Mouse (Mus musculus) small intestine, adult 10 weeks (tissue): ENCODE data around the gene BC005537. TPM values are rescaled to one million over a fixed set of nuclear protein-coding genes. Genes with fewer than 3 reads are reported as not detected.

ENCODE experiments used
- polyA plus RNA-seq: library from polyadenylated mRNA; stranded (reverse); fragments of 350-450 nt; fragmentation: Illumina TruSeq; extraction: RNeasy Lipid Tissue Mini Kit (QIAGEN cat#74804); gene quantifications from one replicate; pipeline ENCODE4 v1.2.3, GENCODE M21; 2014; ENCODE audit warnings: low replicate concordance

Gene BC005537
- 313 TPM for polyA plus RNA-seq

DNA sequence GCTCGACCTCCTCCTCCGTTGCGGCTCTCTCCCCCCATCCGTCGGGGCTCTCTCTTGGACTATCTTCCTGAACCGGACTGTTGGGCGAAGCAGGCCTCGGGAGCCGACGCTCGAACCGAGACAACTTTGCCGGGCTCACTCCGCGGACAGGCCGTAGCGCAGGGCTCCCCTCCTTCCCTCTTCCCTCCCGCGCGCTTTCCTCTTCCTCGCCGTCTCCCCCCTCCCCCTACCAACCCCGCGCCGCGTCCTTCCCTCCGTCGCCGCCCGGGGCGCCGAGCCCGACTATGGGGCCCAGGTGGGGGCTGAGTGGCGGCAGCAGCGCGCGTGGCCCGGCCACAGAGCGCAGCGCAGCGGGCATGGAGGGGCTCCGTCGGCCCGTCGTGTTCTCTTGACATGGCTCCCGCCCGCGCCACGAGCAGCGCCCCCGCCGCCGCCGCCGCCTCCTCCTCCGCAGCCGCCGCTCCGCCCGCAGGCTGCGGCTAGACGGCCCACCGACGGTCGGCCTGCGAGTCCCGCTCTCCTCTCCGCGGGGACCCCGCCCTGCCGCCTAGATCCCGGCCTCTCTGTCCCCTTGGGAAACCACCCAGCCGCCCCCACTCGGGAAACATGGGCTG, at the start of gene BC005537:
Gene BC005537 (plus strand): TSS at position 350 of the 614 bp plus-strand sequence.

DNA sequence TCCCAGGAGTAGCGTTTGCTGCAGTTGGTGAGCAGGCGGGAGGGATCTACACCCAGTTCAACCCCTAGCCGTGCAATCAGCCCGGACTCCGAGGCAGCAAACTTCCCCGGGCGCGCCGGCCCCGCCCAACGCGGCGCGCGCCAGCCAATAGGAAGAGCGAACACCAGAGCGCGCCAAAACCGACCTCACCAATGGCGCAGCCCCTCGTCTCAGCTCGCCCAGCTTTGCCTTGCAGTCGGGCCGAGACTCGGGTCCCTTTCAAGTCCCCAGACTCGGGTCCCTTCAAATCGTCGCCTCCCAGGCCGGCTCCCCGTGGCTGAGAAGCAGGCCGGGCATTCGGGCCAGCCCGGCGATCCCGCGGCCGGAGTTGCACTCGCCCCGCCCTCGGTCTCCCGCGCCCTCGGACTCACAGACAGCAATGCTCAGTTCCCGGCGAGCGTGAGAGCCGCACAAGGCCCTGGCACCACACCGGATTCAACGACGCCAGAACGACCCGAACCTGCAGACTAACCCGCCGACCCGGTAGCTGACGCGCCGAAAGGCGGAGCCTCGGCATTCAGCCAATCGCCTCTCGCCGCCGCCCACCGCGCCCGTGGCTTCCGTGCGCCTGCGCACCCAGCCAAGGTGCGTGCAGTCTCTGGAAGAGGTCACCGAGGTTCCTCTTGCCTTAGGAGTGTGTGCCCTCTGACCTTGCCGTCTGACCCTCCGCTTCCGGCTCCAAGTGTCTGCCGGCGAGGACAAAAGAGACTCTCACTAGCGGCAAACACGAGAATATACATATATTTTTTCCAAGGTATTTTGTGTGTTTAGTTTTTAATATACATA, 39.8 kb upstream of the BC005537 start, which contains the start of gene Gmnn:
Gene Gmnn (minus strand): TSS at position 521 of the 825 bp plus-strand sequence.

DNA sequence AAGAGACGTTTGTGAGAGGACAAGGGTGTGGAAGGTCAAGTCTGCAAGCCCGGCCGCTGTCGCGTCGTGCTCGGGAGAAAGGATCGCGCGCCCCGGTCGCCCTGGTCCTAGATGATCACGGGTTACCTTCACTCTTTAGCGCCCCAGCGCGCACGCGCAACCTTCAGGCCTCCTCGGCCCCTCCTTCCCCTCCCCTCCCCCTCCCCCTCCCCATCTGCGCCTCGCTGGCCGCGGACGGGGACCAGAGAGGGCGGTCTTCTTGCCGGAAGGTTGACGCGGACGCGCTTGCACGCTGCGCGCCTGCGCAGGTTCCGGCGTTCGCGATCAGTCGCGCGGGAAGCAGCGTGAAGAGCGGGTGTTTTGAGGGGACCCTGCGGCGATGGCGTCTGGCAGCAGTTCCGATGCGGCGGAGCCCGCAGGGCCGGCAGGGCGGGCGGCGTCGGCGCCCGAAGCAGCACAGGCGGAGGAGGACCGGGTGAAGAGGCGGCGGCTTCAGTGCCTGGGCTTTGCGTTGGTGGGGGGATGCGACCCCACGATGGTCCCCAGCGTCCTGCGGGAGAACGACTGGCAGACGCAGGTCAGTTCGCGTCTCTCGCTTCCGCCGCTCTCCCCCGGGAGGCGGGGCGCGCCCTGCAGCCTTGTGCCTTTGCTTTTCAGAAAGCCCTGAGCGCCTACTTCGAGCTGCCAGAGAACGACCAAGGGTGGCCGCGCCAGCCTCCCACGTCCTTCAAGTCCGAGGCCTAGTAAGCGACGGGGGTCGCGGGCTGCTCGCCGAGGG, 30.1 kb downstream of the BC005537 start, which contains the start of the genes Acot13 and Tdp2:
Gene Acot13 (minus strand): TSS at position 188 of the 778 bp plus-strand sequence.
Gene Tdp2 (plus strand): TSS at position 327 of the 778 bp plus-strand sequence.

DNA sequence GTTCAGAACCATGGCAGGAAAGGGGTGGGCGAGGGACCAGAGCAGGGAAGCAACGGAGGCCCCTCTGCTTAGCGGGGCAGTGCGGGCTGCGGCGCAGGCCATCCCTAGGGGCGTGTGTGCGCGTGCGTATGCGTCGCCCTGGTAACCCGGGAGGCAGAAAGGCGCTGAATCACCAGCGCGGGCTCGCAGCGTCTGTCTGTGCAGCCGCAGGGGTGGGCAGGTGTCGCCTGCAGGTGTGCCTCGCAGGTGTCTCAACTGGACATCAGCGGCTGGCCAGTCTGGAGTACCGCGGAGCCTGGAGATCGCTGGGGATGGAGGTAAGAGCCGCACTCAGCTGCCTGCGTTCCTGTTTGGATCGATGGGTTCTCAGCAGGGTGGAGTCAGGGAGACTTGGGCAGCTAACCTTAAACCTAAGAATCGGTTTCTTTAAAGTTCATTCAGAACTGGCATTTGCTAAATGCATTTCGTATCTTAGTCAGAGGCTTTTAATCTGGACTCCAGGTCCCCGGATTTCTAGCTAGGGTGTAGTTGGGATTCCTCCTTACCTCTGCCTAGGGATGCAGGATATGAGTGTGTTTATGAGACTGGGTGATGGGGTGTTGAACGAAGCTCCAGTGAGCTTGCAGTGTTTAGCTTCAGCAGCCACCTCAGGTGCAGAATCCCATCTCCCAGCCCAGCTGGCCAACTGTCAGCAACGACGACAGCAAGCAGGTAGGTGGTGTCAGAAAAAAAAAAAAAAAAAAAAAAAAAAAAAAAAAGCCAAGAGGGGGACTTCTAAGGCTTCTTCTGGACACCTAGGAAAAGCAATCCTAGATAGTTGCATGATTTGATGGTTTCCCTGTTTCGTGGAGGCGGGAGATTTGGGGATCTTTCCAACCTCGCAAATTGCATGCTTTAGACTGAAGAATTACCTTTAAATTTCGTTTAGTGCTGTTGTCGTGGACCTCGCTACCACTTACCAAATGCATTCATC, 43.8 kb downstream of the BC005537 start, which contains the start of gene D130043K22Rik:
Gene D130043K22Rik (plus strand): TSS at position 153 of the 973 bp plus-strand sequence.

Other genes with a start within 250 kb of the BC005537 start
- gene Ripor2, start 219.5 kb upstream of the BC005537 start, polyA plus RNA-seq: 3.2 TPM
- gene Armh2, start 60.4 kb upstream of the BC005537 start, polyA plus RNA-seq: not detected
- 74.0 TPM for gene Gmnn, start 39.7 kb upstream of the BC005537 start, polyA plus RNA-seq
- 119 TPM for gene Acot13, start 29.9 kb downstream of the BC005537 start, polyA plus RNA-seq
- 357 TPM for gene Tdp2, start 30.0 kb downstream of the BC005537 start, polyA plus RNA-seq
- gene D130043K22Rik, start 43.5 kb downstream of the BC005537 start, polyA plus RNA-seq: 11.2 TPM
- 14.3 TPM for gene Aldh5a1, start 136.0 kb downstream of the BC005537 start, polyA plus RNA-seq
- gene Gpld1, start 141.5 kb downstream of the BC005537 start, polyA plus RNA-seq: 3.7 TPM
- gene Mrs2, start 218.7 kb downstream of the BC005537 start, polyA plus RNA-seq: 33.8 TPM